Mouse (Mus musculus) midbrain, embryonic 12.5 days (tissue): ENCODE data around the gene Ramac. TPM values are rescaled to one million over a fixed set of nuclear protein-coding genes. Genes with fewer than 3 reads are reported as not detected.

ENCODE experiments used
- ATAC-seq: fragments of 200-750 bp; cut with Nextera tagmentation; 2 replicates; pipeline ENCODE4 v1.8.0; 2017; ENCODE audit warnings: low read depth, moderate TSS enrichment, moderate library complexity; ENCODE audit not compliant: low FRiP score
- H3K27ac ChIP-seq: fragments of 300-500 bp; sonication (generic); replicated peaks from 2 replicates; pipeline ENCODE4 v1.5.1; 2016; ENCODE audit warnings: mild to moderate bottlenecking
- H3K27me3 ChIP-seq: fragments of 300-500 bp; sonication (generic); 2 replicates; pipeline ENCODE4 v1.6.1; 2016; ENCODE audit warnings: mild to moderate bottlenecking
- H3K36me3 ChIP-seq: fragments of 300-500 bp; sonication (generic); 2 replicates; pipeline ENCODE4 v1.6.1; 2016
- H3K4me1 ChIP-seq: fragments of 300-500 bp; sonication (generic); 2 replicates; pipeline ENCODE4 v1.6.1; 2016
- H3K4me2 ChIP-seq: fragments of 300-500 bp; sonication (generic); replicated peaks from 2 replicates; pipeline ENCODE4 v1.6.1; 2016; ENCODE audit warnings: mild to moderate bottlenecking, moderate library complexity
- H3K4me3 ChIP-seq: fragments of 300-500 bp; sonication (generic); 2 replicates; pipeline ENCODE4 v1.5.1; 2016; ENCODE audit warnings: mild to moderate bottlenecking
- H3K9ac ChIP-seq: fragments of 300-500 bp; sonication (generic); replicated peaks from 2 replicates; pipeline ENCODE4 v1.6.1; 2016; ENCODE audit warnings: mild to moderate bottlenecking, moderate library complexity
- H3K9me3 ChIP-seq: fragments of 300-500 bp; sonication (generic); 2 replicates; pipeline ENCODE4 v1.6.1; 2016; ENCODE audit warnings: mild to moderate bottlenecking
- WGBS: fragments of 180-500 bp; shearing (Covaris S2); methylation state at CpG from one replicate; pipeline ENCODE4 v1.1.7; 2016; 5-methylcytosine and 5-hydroxymethylcytosine counted together
- polyA plus RNA-seq: library from polyadenylated mRNA; unstranded; fragments of >200 nt; fragmentation: Nextera tagmentation; extraction: Ambion mirVana; gene quantifications from 2 replicates; pipeline ENCODE4 v1.2.1, GENCODE M21; 2016

Gene Ramac
- polyA plus RNA-seq, 1 experiment from 2014 or later, result 135 TPM

DNA sequence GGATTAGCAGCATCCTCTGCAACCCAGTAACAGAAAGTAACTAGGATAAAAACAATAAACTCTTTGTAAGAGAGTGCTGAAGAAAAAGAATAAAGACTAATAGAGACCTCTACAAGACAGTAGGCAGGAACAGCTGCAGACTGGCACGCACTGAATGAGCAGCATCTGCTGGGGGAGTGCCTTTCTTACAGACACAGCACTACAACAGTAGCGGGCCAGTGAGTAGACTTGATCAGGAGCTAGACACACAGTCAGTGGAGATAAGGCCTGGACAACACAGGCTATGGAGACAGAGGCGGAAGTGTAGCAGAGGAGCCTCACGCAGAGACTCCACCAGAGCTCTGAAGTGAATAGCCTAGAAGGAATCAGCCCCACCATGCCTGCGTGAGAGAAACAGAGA, 43.3 kb downstream of the Ramac start:
- 0 out of 2 replicates have a peak, but pooled peaks cover 2% of the 10 kb centered on the region for H3K36me3 ChIP-seq
- peak overlapping the region; percentile 7; the same call in 1 of the 2 replicates for H3K27ac ChIP-seq
- H3K4me2 ChIP-seq, result no peak overlapping the region
- no peak overlapping the region for H3K9ac ChIP-seq
- 76% methylated on average over 5 of the region's 5 CpGs for WGBS
- no peaks in the 10 kb centered on the region for H3K27me3 ChIP-seq
- no peak overlapping the region for H3K4me3 ChIP-seq
- 0 out of 2 replicates have a peak, but pooled peaks have one; percentile 52 for ATAC-seq
- no peaks in the 10 kb centered on the region for H3K9me3 ChIP-seq
- H3K4me1 ChIP-seq, result peaks cover 4% of the 10 kb centered on the region; the same call in 1 of the 2 replicates

Other genes starting within 250 kb of the Ramac start
- 0.09 and 0.29 TPM in 2 replicates for gene Fsd2, start 196.0 kb upstream of the Ramac start, polyA plus RNA-seq
- gene Whamm, start 191.7 kb upstream of the Ramac start, polyA plus RNA-seq, result 5.5 and 7.6 TPM in 2 replicates
- 20.7 and 22.7 TPM in 2 replicates for gene Homer2, start 55.4 kb upstream of the Ramac start, polyA plus RNA-seq
- gene 3110040N11Rik, start 26.6 kb downstream of the Ramac start, polyA plus RNA-seq, result 43.2 and 45.0 TPM in 2 replicates
- gene Btbd1, start 66.5 kb downstream of the Ramac start, polyA plus RNA-seq, result 105 and 113 TPM in 2 replicates
- gene Gm10160, start 92.9 kb downstream of the Ramac start, polyA plus RNA-seq, result not detected in 2 replicates
- 10.5 and 13.5 TPM in 2 replicates for gene Tm6sf1, start 96.1 kb downstream of the Ramac start, polyA plus RNA-seq
- 54.1 and 62.0 TPM in 2 replicates for gene Hdgfl3, start 171.5 kb downstream of the Ramac start, polyA plus RNA-seq
- gene Bnc1, start 229.4 kb downstream of the Ramac start, polyA plus RNA-seq, result 0.27 and 0.42 TPM in 2 replicates